Mouse (Mus musculus): ENCODE measurements around the gene Calml4. TPM values are rescaled to one million over a fixed set of nuclear protein-coding genes. Genes with fewer than 3 reads are reported as not detected.

Calml4 gene
- total RNA-seq, 1 experiment from 2014 or later, result 8.3 TPM

- DNase-seq, result no peak
Observed at GRCm38 (mm10) chr9:62903841-62904240, 46.0 kb downstream of the Calml4 start.

- DNase-seq, result no peak
Observed at GRCm38 (mm10) chr9:62905039-62905438, 47.2 kb downstream of the Calml4 start.

GRCm38 (mm10) chr9:62913390-62914069 lies 55.6 kb downstream of the Calml4 start:
- no peak for DNase-seq

- DNase-seq, result no peak
Observed at GRCm38 (mm10) chr9:62917059-62917458, 59.2 kb downstream of the Calml4 start.

GRCm38 (mm10) chr9:62920877-62921276 lies 63.0 kb downstream of the Calml4 start:
- DNase-seq, result no peak

GRCm38 (mm10) chr9:62924886-62925610 lies 67.2 kb downstream of the Calml4 start:
- DNase-seq, result no peak

Other genes starting within 250 kb of the Calml4 start
- gene Itga11, start 180.3 kb upstream of the Calml4 start, total RNA-seq (2021), result 1.1 and 1.5 TPM in 2 replicates
- 37.8 and 41.2 TPM in 2 replicates for gene Fem1b, start 46.1 kb upstream of the Calml4 start, total RNA-seq (2021)
- gene Cln6, start 19.3 kb upstream of the Calml4 start, total RNA-seq (2021), result 19.3 and 22.9 TPM in 2 replicates
- 34.3 and 42.2 TPM in 2 replicates for gene Pias1, start 129.8 kb downstream of the Calml4 start, total RNA-seq (2021)

Data from adrenal gland, postnatal 25 days (tissue).